14 mouse cellular contexts compared by ENCODE assay signal in the genomic region with DNA sequence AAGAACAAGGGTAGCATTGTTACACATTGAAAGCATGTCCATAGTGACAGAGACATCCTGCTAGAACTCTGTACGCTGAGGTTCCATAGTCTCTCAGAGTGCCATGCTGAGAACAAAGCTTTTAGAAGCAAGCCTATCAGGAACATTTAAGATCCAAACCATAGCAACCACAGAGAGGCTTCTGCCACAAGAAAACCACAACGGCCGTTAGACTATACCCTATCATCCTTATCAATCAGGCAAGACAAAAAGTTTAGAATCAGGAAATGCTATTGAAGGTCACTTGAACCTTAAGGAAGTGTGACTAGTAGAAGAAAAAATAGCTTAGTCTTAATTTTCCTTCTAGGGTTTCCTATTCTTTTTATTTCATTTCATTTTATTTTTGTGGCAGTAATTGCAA.
"Had no signal": no experiment of that assay in that cellular context is flagged by ENCODE, and none has a peak within 500 bp of the region (broad histone marks: within the 10 kb centered on the region; RNA-seq: fewer than 3 reads in every experiment).

No protein-coding gene starts in this region.

- H3K27me3 ChIP-seq: midbrain, embryonic 13.5 days; midbrain, embryonic 15.5 days; neural tube, embryonic 12.5 days; stomach, embryonic 15.5 days had no signal

- H3K9ac ChIP-seq: lung, embryonic 14.5 days; midbrain, embryonic 13.5 days; midbrain, embryonic 15.5 days; neural tube, embryonic 12.5 days; stomach, embryonic 15.5 days had no signal

- ATAC-seq: midbrain, embryonic 13.5 days; midbrain, embryonic 15.5 days had no signal

- H3K4me2 ChIP-seq: lung, embryonic 14.5 days; midbrain, embryonic 11.5 days; midbrain, embryonic 13.5 days; midbrain, embryonic 15.5 days; neural tube, embryonic 12.5 days; stomach, embryonic 15.5 days had no signal

- H3K36me3 ChIP-seq: midbrain, embryonic 13.5 days; midbrain, embryonic 15.5 days; neural tube, embryonic 12.5 days; stomach, embryonic 15.5 days had no signal

- H3K9me3 ChIP-seq: midbrain, embryonic 13.5 days; midbrain, embryonic 15.5 days; neural tube, embryonic 12.5 days; stomach, embryonic 15.5 days had no signal

- H3K4me3 ChIP-seq: midbrain, embryonic 13.5 days; midbrain, embryonic 15.5 days; neural tube, embryonic 12.5 days; stomach, embryonic 15.5 days had no signal

- H3K27ac ChIP-seq: midbrain, embryonic 13.5 days; midbrain, embryonic 15.5 days; neural tube, embryonic 12.5 days; stomach, embryonic 15.5 days; stomach, postnatal 0 days had no signal

- DNase-seq: lung, adult 18-20 months; lung, embryonic 14.5 days; lung, postnatal 10 days; lung, postnatal 4 days; right cerebral cortex, postnatal 14 days; thymus, adult 2 months; thymus, postnatal 25 days; thymus, postnatal 4 days had no signal

- H3K4me1 ChIP-seq: midbrain, embryonic 13.5 days; midbrain, embryonic 15.5 days; neural tube, embryonic 12.5 days; stomach, embryonic 15.5 days had no signal
